Mouse (Mus musculus) heart, embryonic 13.5 days (tissue): ENCODE data around the gene Abcg8. TPM values are rescaled to one million over a fixed set of nuclear protein-coding genes. Genes with fewer than 3 reads are reported as not detected.

Experiments used
- ATAC-seq: fragments of 200-750 bp; cut with Nextera tagmentation; 2 replicates; pipeline ENCODE4 v1.8.0; 2017; ENCODE audit warnings: moderate TSS enrichment; ENCODE audit not compliant: insufficient number of reproducible peaks, low FRiP score, low TSS enrichment; ENCODE audit errors: extremely low read depth
- H3K27ac ChIP-seq: fragments of 300-500 bp; sonication (generic); replicated peaks from 2 replicates; pipeline ENCODE4 v1.5.1; 2015; ENCODE audit warnings: moderate library complexity, mild to moderate bottlenecking, inconsistent platforms
- H3K27me3 ChIP-seq: fragments of 300-500 bp; sonication (generic); replicated peaks from 2 replicates; pipeline ENCODE4 v1.6.1; 2015; ENCODE audit warnings: mild to moderate bottlenecking, inconsistent platforms
- H3K36me3 ChIP-seq: fragments of 300-500 bp; sonication (generic); 2 replicates; pipeline ENCODE4 v1.6.1; 2015; ENCODE audit warnings: mild to moderate bottlenecking, inconsistent platforms
- H3K4me1 ChIP-seq: fragments of 300-500 bp; sonication (generic); 2 replicates; pipeline ENCODE4 v1.6.1; 2015; ENCODE audit warnings: inconsistent platforms
- H3K4me2 ChIP-seq: fragments of 300-500 bp; sonication (generic); 2 replicates; pipeline ENCODE4 v1.6.1; 2015; ENCODE audit warnings: inconsistent platforms, mild to moderate bottlenecking, moderate library complexity
- H3K4me3 ChIP-seq: fragments of 300-500 bp; sonication (generic); 2 replicates; pipeline ENCODE4 v1.5.1; 2015; ENCODE audit warnings: moderate library complexity, mild to moderate bottlenecking, inconsistent platforms
- H3K9ac ChIP-seq: fragments of 300-500 bp; sonication (generic); 2 replicates; pipeline ENCODE4 v1.6.1; 2015; ENCODE audit warnings: inconsistent platforms, mild to moderate bottlenecking, moderate library complexity
- H3K9me3 ChIP-seq: fragments of 300-500 bp; sonication (generic); 2 replicates; pipeline ENCODE4 v1.6.1; 2016; ENCODE audit warnings: inconsistent platforms
- WGBS: fragments of 180-500 bp; shearing (Covaris S2); methylation state at CpG from one replicate; pipeline ENCODE4 v1.1.7; 2015; ENCODE audit warnings: mixed read lengths; 5-methylcytosine and 5-hydroxymethylcytosine counted together
- polyA plus RNA-seq: library from polyadenylated mRNA; unstranded; fragments of >200 nt; fragmentation: Nextera tagmentation; extraction: Ambion mirVana; gene quantifications from 2 replicates; pipeline ENCODE4 v1.2.1, GENCODE M21; 2015

Abcg8 gene
- polyA plus RNA-seq, 1 experiment from 2014 or later, result not detected

GRCm38 (mm10) chr17:84713563-84714164 is 37.6 kb downstream of the Abcg8 start:
- H3K4me1 ChIP-seq, result 0 out of 2 replicates have a peak, but pooled peaks cover 9% of the 10 kb centered on the region
- H3K9ac ChIP-seq, result no peak overlapping the region
- no peak overlapping the region for H3K4me3 ChIP-seq
- H3K27ac ChIP-seq, result no peak overlapping the region
- peaks cover 61% of the 10 kb centered on the region for H3K36me3 ChIP-seq
- no peaks in the 10 kb centered on the region for H3K9me3 ChIP-seq
- no peaks in the 10 kb centered on the region for H3K27me3 ChIP-seq
- ATAC-seq, result no peak
- H3K4me2 ChIP-seq, result no peak overlapping the region
- WGBS, result 92% methylated on average over 18 of the region's 18 CpGs

- H3K4me2 ChIP-seq, result no peak overlapping the region
- no peak for ATAC-seq
- no peak overlapping the region for H3K27ac ChIP-seq
- WGBS, result 76% methylated on average over 4 of the region's 4 CpGs
- no peaks in the 10 kb centered on the region for H3K9me3 ChIP-seq
- H3K27me3 ChIP-seq, result no peaks in the 10 kb centered on the region
- 0 out of 2 replicates have a peak, but pooled peaks cover 9% of the 10 kb centered on the region for H3K4me1 ChIP-seq
- no peak overlapping the region for H3K4me3 ChIP-seq
- no peak overlapping the region for H3K9ac ChIP-seq
- H3K36me3 ChIP-seq, result peaks cover 49% of the 10 kb centered on the region
These were observed 38.8 kb downstream of the Abcg8 start for GRCm38 (mm10) chr17:84714930-84715329.

GRCm38 (mm10) chr17:84716252-84716872 is 40.3 kb downstream of the Abcg8 start:
- ATAC-seq, result no peak
- no peak overlapping the region for H3K9ac ChIP-seq
- no peaks in the 10 kb centered on the region for H3K9me3 ChIP-seq
- H3K4me1 ChIP-seq, result 0 out of 2 replicates have a peak, but pooled peaks cover 9% of the 10 kb centered on the region
- no peaks in the 10 kb centered on the region for H3K27me3 ChIP-seq
- H3K4me3 ChIP-seq, result no peak overlapping the region
- no peak overlapping the region for H3K4me2 ChIP-seq
- 70% methylated on average over 16 of the region's 16 CpGs for WGBS
- H3K27ac ChIP-seq, result no peak overlapping the region
- peaks cover 51% of the 10 kb centered on the region for H3K36me3 ChIP-seq

GRCm38 (mm10) chr17:84717416-84717815 is 41.3 kb downstream of the Abcg8 start:
- 68% methylated on average over 5 of the region's 5 CpGs for WGBS
- Histone ChIP-seq H3K27ac (no peak overlapping the region), H3K9ac (no peak overlapping the region), H3K4me1 (0 out of 2 replicates have a peak, but pooled peaks cover 9% of the 10 kb centered on the region), H3K4me2 (no peak overlapping the region), H3K27me3 (no peaks in the 10 kb centered on the region), H3K36me3 (peaks cover 51% of the 10 kb centered on the region), H3K4me3 (no peak overlapping the region), H3K9me3 (no peaks in the 10 kb centered on the region)
- ATAC-seq, result no peak

GRCm38 (mm10) chr17:84719105-84719504 is 43.0 kb downstream of the Abcg8 start:
- no peak for ATAC-seq
- WGBS, result 85% methylated on average over 3 of the region's 3 CpGs
- Histone ChIP-seq H3K9me3 (no peaks in the 10 kb centered on the region), H3K36me3 (peaks cover 49% of the 10 kb centered on the region), H3K27me3 (no peaks in the 10 kb centered on the region), H3K9ac (no peak overlapping the region), H3K27ac (no peak overlapping the region), H3K4me3 (no peak overlapping the region), H3K4me2 (no peak overlapping the region), H3K4me1 (0 out of 2 replicates have a peak, but pooled peaks cover 9% of the 10 kb centered on the region)

GRCm38 (mm10) chr17:84724028-84724427 is 47.9 kb downstream of the Abcg8 start:
- H3K4me2 ChIP-seq, result no peak overlapping the region
- ATAC-seq, result no peak
- no peaks in the 10 kb centered on the region for H3K27me3 ChIP-seq
- peaks cover 6% of the 10 kb centered on the region for H3K4me1 ChIP-seq
- 82% methylated on average over 9 of the region's 9 CpGs for WGBS
- H3K9me3 ChIP-seq, result no peaks in the 10 kb centered on the region
- H3K4me3 ChIP-seq, result no peak overlapping the region
- H3K9ac ChIP-seq, result no peak overlapping the region
- H3K27ac ChIP-seq, result no peak overlapping the region
- H3K36me3 ChIP-seq, result peaks cover 62% of the 10 kb centered on the region

- Histone ChIP-seq H3K9ac (no peak overlapping the region), H3K27ac (no peak overlapping the region), H3K9me3 (no peaks in the 10 kb centered on the region), H3K4me1 (peaks cover 9% of the 10 kb centered on the region), H3K27me3 (no peaks in the 10 kb centered on the region), H3K4me3 (no peak overlapping the region), H3K36me3 (peaks cover 71% of the 10 kb centered on the region), H3K4me2 (no peak overlapping the region)
- ATAC-seq, result no peak
- 97% methylated on average over 3 of the region's 3 CpGs for WGBS
These were observed 49.1 kb downstream of the Abcg8 start for GRCm38 (mm10) chr17:84725163-84725562.

GRCm38 (mm10) chr17:84728201-84728911 is 52.3 kb downstream of the Abcg8 start:
- WGBS, result 54% methylated on average over 1 of the region's 1 CpGs
- Histone ChIP-seq H3K9ac (no peak overlapping the region), H3K9me3 (no peaks in the 10 kb centered on the region), H3K4me2 (no peak overlapping the region), H3K27ac (no peak overlapping the region), H3K36me3 (peaks cover 68% of the 10 kb centered on the region), H3K4me3 (no peak overlapping the region), H3K27me3 (no peaks in the 10 kb centered on the region), H3K4me1 (peaks cover 9% of the 10 kb centered on the region)
- ATAC-seq, result no peak

GRCm38 (mm10) chr17:84729140-84729539 is 53.0 kb downstream of the Abcg8 start:
- H3K27ac ChIP-seq, result no peak overlapping the region
- H3K9ac ChIP-seq, result no peak overlapping the region
- H3K4me3 ChIP-seq, result no peak overlapping the region
- H3K4me1 ChIP-seq, result peaks cover 9% of the 10 kb centered on the region
- ATAC-seq, result no peak
- H3K36me3 ChIP-seq, result peaks cover 62% of the 10 kb centered on the region
- H3K27me3 ChIP-seq, result no peaks in the 10 kb centered on the region
- WGBS, result 62% methylated on average over 5 of the region's 5 CpGs
- H3K4me2 ChIP-seq, result no peak overlapping the region
- no peaks in the 10 kb centered on the region for H3K9me3 ChIP-seq

- no peak overlapping the region for H3K9ac ChIP-seq
- H3K9me3 ChIP-seq, result no peaks in the 10 kb centered on the region
- peaks cover 56% of the 10 kb centered on the region for H3K36me3 ChIP-seq
- peaks cover 9% of the 10 kb centered on the region for H3K4me1 ChIP-seq
- H3K4me2 ChIP-seq, result no peak overlapping the region
- no peak overlapping the region for H3K27ac ChIP-seq
- H3K4me3 ChIP-seq, result no peak overlapping the region
- H3K27me3 ChIP-seq, result no peaks in the 10 kb centered on the region
- ATAC-seq, result no peak
- 85% methylated on average over 12 of the region's 12 CpGs for WGBS
These were observed 55.3 kb downstream of the Abcg8 start for GRCm38 (mm10) chr17:84731361-84731760.

- H3K27me3 ChIP-seq, result no peaks in the 10 kb centered on the region
- H3K9ac ChIP-seq, result no peak overlapping the region
- WGBS, result 77% methylated on average over 8 of the region's 8 CpGs
- H3K4me2 ChIP-seq, result no peak overlapping the region
- no peak for ATAC-seq
- H3K27ac ChIP-seq, result no peak overlapping the region
- peaks cover 9% of the 10 kb centered on the region for H3K4me1 ChIP-seq
- no peaks in the 10 kb centered on the region for H3K9me3 ChIP-seq
- H3K36me3 ChIP-seq, result peaks cover 53% of the 10 kb centered on the region
- H3K4me3 ChIP-seq, result no peak overlapping the region
These were observed 56.5 kb downstream of the Abcg8 start for GRCm38 (mm10) chr17:84732612-84733011.
